Mouse (Mus musculus): ENCODE measurements at regions not wholly inside any gene's neighbourhood (a gene's known extent, or its start where the extent isn't known, plus 50 kb on each side); places are given as distances from the start of the nearest gene placed in this dataset.

DNA sequence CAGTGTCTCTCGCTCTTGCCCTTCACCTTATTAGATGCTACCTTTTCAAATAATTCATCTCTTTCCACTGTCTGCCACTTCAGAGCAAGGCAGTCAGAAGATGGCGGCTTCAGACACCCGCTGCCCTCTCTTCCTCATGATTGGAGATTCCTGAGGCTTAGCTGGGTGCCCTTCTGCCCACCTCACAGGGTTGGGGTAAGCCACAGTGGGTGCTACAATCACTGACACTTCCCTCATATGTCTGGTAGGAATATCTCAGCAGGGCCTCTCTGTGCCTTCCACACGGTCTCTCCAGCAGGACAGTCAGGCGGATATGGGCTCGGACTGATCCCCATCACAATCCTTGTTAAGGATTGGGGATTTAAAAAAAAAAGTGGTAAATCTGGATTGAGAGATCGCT lies 53.2 kb upstream of the Rpl36-ps4 start:
- DNase-seq: no peak

DNA sequence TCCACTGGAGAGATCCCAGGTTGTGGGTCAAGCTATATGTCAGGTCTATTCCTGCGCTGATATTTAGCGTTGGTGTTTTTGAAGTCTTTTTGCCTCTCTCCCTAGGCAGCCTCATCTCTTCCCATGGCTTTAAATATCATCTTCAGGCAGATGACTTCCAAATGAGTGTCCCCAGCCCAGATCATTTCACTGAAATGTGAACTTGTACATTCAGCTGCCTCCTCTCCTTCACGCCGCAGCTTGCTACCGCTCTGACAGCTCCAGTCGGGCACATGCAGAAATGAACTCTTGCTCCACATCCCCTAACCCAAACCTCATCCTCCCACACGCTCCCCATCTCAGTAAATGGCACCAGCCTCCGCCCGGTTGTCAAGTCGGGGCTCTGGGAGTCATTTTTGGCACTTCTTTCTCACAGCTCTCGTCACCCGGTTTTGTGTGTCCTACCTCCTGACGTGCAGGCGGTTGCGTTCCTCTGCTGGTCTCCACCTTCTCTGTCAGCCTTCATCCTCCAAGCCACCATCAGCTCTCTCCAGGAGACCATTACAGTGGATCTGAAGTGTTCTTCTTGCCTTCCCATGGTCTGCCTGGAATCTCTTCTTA lies 54.0 kb upstream of the Rpl36-ps4 start:
- no peak for DNase-seq

- no peak for DNase-seq
Measured at GRCm38 (mm10) chr17:87866165-87866564, 54.6 kb upstream of the Rpl36-ps4 start.

DNA sequence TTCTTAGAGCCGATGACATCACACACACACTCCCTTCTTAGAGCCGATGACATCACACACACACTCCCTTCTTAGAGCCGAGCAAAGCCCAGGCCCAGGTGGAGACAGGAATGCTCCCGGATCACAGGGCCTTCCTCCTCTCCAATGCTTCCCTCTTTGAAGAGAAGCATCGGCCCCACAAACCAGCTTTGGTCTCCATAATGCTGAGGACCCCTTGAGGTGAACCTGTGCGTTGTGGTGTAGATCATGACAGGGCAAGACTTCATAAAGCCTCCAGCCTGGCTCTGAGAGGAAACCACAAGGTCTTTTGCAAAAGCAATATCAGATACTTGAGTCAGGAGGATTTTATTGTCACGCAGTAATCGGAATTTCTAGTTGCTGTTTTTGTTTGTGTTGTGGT lies 55.3 kb upstream of the Rpl36-ps4 start:
- DNase-seq: no peak

GRCm38 (mm10) chr17:87864842-87865241 lies 55.9 kb upstream of the Rpl36-ps4 start:
- no peak for DNase-seq

DNA sequence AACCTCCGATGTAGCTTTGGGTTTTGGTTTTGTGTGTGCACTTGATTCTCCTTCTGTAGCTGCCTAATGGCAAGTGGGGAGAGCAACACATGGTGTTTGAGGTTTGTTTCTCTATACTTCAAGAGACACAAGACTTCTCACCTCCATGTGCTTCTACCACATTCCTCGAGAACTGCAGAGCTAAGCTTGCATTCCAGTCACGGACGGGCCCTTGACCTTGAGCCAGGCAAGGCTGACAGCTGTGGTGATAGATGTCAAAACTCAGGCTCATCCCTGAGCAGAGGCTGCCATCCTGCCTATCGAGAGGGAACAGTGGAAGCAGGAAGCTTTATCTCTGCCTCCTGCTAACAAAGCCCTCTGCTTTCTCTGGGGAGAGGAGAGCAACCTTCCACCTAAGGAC lies 59.2 kb upstream of the Rpl36-ps4 start:
- DNase-seq: peak; percentile 26

DNA sequence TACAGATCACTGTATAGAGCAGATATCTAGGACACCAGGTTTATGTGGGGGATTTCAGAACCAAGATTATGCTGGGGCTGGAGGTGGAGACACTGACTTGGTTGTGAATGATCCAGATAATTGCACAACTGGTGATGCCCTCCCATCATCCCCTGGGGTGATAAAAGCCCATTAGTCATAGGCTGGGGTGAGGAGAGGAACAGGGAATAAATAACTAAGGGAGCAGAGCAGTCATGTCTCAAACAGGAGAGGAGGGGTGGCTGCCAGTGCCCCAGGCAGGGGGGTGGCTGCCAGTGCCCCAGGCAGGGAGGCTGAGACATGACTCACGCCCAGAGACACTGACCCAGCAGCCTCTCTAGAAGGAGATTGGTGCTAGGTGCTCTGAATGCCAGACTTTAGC lies 53.7 kb upstream of the Kcnk12 start:
- DNase-seq: peak; percentile 34

- no peak for DNase-seq
Measured at GRCm38 (mm10) chr17:87849897-87850296, 52.1 kb upstream of the Kcnk12 start.

GRCm38 (mm10) chr17:87849421-87849820 lies 51.6 kb upstream of the Kcnk12 start:
- no peak for DNase-seq

DNA sequence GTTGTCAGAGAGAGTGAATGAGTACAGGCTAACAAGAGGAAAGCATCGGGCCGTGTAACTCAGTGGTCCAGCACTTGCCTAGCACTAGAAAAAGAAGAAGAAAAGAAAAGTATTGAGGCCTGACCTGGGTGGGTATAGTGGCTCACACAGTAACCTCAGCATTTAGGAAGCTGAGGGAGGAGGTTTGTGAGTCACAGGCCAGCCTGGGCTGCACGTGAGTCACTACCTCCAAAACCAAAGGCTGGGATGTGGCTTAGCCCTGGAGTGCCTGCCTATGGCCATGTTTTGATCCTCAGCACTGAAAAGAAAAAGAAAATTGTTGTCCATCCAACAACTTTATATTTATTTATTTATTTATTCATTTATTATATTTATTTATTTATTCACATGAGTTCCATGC lies 51.2 kb upstream of the Kcnk12 start:
- DNase-seq: no peak

All from adrenal gland, adult 8-10 months (tissue).